Mouse (Mus musculus) mouse trophoblast stem cell (cell line): ENCODE data around the gene Clec10a.

Source experiments
- in situ Hi-C, 2 experiments: fragments of 300-500 bp; cut with MseI, MboI; formaldehyde crosslinking; loops; 2 replicates in 1 of 2; 3 replicates in 1 of 2; pipeline ENCODE4 v1.15.1; 2025

Clec10a gene

DNA sequence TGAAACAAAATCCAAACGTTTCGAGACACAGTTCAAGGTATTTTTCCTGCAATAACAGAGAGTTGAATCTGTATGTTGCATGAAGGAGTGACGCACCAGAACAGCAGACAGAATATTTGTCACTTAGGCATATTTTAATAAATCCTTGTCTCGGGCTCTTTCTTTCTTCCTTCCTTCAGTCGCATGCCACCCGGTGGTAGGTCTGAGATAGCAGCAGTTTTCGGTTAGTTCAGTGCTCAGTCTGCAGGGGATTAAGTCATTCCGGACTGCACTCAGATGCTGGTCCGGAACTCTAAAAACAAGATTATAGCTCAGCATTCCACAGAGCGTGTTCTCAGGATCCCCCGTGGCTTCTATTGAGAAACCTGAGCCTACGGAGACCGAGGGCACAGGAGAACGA lies 23.4 kb downstream of the Clec10a start:
- in situ Hi-C loops: no loop called here

- in situ Hi-C loops: no loop called here
Observed at GRCm38 (mm10) chr11:70180496-70180895, 24.5 kb downstream of the Clec10a start.

DNA sequence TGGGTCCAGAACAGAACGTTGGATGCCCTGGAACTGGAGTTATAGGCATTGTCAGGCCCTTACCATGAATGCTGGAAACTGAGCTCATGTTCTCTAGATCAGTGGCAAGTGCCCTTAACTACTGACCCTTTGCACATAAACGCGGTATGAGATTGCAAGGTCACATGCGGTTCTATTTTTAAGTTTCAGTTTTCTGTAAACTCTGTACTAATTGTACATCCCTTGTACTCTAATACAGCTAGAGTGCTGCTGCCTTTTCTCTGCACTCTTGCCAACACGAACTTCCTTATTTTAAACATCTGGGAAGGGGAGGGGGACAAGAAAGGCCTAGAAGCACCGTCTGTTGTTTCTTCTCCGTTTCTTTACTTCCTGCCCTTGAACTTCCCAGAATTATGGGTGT lies 29.1 kb downstream of the Clec10a start:
- in situ Hi-C loops: no loop called here

DNA sequence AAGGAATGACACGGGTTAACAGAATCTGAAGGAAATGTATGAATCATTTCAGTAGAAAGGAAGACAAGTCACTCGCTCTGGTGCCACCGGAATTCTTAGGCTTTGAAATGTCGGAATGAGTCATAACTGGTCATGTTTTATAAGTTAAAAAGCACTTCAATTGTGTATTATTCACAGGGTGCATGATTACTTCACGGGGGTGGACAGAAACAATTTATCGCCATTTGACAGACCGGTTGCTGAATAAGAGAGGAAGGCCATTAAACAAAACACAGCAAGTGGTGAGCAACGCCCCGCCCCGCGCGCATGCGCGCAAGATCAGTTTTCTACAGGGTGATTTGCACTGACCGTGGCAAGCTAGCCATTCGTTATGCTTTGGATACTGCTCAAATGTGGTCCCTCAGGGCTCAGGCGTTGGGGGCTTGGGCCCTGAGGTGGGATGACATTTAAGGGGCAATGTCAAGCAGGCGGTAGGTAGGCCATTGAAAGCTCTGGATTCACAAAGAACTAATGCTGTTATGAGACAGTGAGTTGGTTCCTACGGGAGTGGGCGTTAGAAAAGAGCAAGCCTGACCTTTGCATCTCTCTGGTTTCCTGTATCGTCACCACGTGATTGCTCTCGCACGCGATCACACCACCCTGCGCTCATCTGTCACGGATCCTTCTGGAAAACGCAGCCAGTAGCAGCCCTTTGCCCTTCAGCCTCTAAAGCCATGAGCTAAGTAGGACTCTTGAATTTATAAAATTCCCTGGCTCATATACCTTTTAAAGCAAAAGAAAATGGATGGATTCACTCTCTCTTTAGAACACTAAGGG lies 33.5 kb downstream of the Clec10a start:
- in situ Hi-C loops: no loop called here

DNA sequence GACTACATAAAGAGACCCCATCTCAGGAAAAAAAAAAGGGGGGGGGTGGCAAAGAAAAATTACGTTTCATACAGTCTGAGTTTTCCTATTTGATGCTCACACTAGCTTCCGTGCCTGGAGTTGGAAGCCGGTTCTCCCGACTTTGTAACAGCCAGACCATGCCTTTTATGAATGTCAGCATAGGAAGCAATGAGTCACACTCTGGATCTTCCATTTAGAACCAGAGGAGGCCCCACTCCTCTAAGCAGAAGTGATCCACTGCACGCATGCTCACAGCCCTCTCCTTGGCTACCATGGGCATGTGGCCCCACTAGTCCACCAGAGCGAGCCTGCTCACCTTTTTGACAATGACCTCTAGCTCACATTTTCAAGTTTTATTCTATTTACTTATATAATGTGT lies 35.2 kb downstream of the Clec10a start:
- in situ Hi-C loops: no loop called here

GRCm38 (mm10) chr11:70192157-70192556 lies 36.2 kb downstream of the Clec10a start:
- in situ Hi-C loops: no loop called here

DNA sequence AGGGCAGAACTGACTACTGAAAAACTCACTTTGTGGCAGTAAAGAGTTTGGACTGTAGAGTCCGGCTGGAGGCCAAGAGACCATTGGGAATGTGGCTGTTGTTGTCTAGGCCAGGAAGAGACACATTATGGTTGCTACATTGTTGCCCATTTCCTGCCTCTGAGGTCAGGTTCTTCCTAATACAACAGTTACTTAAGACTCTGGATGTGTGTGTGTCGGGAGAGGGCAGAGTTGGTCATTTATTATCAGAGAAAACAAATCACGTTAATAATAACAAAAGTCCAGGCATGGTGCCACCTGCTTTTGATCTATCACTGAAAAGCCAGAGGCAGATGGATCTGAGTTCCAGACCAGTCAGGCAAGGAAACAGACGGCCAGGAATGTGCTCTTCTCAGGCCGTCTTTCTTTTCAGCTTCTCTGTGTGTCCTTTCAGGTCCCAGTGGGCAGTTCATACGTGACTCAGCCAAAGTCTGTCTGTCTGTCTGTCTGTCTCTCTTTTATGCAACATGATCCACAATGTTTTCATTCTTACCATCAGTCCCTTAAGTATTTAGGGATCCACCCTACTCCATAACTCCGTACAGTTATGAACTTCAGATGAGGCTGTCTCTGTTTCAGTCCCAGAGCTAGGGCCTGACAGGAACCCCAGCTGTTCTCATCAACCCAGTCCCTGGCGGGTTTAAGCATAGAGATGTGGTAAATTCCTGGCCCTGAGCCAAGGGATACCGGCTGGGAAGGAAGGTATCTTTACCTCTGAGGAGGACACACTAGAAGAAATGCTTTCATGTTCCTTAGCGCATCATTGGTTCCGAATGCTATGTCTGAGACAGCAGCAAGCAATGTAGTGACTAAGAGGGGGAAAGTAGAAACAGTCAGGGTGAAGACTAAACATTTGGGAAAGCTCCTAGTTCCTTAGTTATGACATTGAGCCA lies 37.6 kb downstream of the Clec10a start:
- in situ Hi-C loops: no loop called here

DNA sequence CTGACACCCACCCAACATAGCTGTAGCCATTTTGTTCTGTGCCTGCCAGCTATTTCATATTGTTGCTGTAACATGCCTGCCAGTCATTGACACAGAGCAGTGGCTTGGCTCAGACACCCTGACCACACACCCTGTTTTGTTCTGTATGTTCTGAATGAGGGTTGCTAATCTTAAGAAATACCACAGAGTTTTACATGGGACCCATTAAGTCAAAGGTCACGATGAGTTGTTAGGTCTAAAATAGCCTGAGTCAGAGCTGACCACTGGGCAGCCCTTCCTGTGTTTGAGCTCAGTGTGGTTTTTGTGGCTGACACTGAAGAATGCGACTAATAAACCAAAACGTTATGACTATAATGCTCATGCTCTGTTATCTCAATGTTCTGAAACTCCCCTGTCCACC lies 42.3 kb downstream of the Clec10a start:
- in situ Hi-C loops: no loop called here

DNA sequence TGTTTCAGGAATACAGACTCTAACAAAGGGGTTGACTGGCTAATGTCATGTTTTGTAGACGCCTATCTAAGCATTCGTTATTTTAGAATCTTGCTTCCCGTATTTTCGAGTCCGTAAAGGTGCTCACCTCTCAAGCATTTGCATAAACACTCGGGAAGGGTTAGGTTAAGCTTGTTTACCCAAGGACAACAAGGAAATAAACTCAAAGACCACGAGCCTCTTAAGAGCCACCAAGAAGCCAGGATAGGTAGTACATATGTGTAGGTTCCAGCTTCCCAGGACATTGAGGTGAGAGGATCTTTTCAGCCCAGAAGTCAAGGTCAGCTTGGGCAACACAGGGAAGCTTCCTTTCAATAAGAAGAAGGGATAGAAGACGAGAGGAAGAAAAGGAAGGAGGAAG lies 43.1 kb downstream of the Clec10a start:
- in situ Hi-C loops: no loop called here

DNA sequence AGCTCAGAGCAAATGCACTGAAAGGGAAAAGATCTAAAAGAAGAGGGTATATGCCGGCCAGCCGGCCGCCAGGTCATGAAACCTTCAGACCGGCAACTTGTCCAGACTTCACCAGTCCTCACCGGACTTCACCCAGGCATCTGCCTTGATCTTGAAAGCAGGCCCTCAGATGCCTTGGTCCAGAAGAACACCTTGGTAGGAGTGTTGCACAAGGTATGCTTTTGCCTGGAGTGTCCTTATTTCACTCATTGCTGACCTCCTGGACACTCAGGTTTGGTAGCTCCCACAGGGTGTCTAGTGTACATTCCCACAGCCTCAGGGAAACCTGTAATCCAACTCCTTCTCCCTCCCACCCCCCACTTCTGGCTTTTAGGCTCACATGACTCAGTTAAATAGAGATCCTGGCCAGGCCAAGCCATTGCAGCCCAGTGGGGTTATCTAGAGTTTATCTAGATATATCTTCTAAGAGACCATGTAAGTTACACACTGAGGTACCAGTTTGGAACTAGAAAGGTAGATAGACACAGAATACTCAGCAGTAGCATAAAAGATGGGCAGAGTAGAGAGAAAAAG lies 44.1 kb downstream of the Clec10a start:
- in situ Hi-C loops: no loop called here

GRCm38 (mm10) chr11:70201691-70202090 lies 45.7 kb downstream of the Clec10a start:
- in situ Hi-C loops: no loop called here

DNA sequence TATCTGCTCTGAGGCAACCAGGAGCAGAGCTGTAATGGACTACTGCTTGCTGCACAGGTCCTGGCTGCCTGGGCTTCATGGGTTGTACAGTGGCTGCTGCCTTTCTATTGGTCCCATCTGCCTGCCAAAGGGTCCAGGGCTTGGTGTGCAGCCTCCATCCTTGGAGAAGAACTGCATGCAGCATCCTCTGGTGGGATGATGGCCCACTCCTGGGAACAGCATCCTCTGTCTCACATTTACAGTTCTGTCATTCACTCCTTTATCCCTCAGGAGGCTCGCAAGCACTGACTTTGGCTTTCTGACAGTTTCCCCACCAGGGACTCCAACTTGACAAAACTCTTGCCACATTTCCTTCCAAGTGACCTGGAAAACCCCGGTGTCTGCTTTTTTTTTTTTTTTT lies 50.8 kb downstream of the Clec10a start:
- in situ Hi-C loops: loop anchor here in 1 of 2 experiments (5.0 kb wide), 1 partner anchor 34 kb away; no protein-coding TSS in a partner anchor

GRCm38 (mm10) chr11:70207283-70207682 lies 51.3 kb downstream of the Clec10a start:
- in situ Hi-C loops: loop anchor here in 1 of 2 experiments (5.0 kb wide), 1 partner anchor 35 kb away; no protein-coding TSS in a partner anchor

GRCm38 (mm10) chr11:70208778-70209388 lies 52.9 kb downstream of the Clec10a start:
- in situ Hi-C loops: loop anchor here in 1 of 2 experiments (5.0 kb wide), 1 partner anchor 37 kb away; no protein-coding TSS in a partner anchor

GRCm38 (mm10) chr11:70210681-70211080 lies 54.7 kb downstream of the Clec10a start:
- in situ Hi-C loops: no loop called here

DNA sequence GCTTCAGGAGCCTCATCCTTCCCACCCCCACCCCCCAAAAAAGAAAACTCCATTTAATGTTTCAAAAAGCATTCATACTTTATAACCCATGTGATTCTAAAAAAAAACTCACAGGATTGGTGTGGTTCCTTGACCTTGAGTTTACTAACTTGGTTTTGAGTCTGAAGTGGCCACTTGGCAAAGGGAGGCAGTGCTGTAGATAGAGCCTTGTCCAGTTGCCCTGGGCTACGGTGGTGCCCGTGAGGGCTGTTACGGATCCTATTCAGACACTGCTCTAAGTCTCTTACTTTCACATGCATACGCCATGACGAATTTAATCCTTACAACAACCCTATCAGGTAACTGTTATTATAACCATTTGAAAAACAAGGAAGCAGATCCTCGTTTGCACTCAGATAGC lies 56.0 kb downstream of the Clec10a start:
- in situ Hi-C loops: no loop called here

- in situ Hi-C loops: no loop called here
Observed at GRCm38 (mm10) chr11:70212423-70212822, 56.4 kb downstream of the Clec10a start, which contains the start of gene Slc16a11. TSS of gene Slc16a11 (plus strand) at chr11:70212752.

- in situ Hi-C loops: no loop called here
Observed at GRCm38 (mm10) chr11:70212896-70213295, 56.9 kb downstream of the Clec10a start.

GRCm38 (mm10) chr11:70213736-70214135 lies 57.7 kb downstream of the Clec10a start:
- in situ Hi-C loops: no loop called here

- in situ Hi-C loops: no loop called here
Observed at GRCm38 (mm10) chr11:70214191-70214855, 58.3 kb downstream of the Clec10a start.

DNA sequence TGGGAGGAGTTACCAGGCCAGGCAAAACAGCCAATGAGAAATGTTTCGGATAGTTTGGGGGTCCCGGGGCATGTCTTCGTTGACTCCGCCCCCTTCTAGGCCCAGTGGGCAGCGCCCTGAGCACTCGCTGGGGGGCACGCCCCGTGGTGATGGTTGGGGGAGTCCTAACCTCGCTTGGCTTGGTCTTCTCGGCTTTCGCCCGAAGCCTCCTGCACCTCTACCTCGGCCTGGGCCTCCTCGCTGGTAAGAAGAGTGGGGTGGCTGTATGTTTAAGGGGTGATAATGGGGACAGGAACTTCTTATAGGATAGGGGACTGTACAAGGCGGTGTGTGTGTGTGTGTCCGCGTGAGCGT lies 58.8 kb downstream of the Clec10a start:
- in situ Hi-C loops: no loop called here
